Mouse (Mus musculus) thymus, postnatal 10 days (tissue): ENCODE data around the gene Nr6a1.

Experiments
- DNase-seq, 2 experiments: peaks; one replicate each; pipeline ENCODE4 v3.0.0; 2021; ENCODE audit warnings: low spot score in 2 of 2

The Nr6a1 gene

DNA sequence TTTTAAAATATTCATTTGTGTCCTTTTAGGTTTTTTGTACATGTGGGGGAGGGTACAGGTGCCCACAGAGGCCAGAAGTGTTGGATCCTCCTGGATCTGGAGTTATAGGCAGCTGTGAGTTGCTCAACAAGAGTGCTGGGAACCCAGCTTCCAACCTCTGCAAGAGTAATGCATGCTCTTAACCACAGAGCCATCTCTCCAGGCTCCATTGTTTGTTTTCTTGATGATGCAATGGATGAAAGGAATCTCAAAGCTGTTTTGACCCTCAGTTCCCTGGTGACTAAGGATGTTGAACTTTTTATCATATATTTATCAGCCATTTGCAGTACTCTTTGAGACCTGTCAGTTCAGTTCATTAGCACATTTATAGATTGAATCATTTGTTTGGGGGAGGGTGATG lies 248.5 kb downstream of the Nr6a1 start:
- DNase-seq: no peak

DNA sequence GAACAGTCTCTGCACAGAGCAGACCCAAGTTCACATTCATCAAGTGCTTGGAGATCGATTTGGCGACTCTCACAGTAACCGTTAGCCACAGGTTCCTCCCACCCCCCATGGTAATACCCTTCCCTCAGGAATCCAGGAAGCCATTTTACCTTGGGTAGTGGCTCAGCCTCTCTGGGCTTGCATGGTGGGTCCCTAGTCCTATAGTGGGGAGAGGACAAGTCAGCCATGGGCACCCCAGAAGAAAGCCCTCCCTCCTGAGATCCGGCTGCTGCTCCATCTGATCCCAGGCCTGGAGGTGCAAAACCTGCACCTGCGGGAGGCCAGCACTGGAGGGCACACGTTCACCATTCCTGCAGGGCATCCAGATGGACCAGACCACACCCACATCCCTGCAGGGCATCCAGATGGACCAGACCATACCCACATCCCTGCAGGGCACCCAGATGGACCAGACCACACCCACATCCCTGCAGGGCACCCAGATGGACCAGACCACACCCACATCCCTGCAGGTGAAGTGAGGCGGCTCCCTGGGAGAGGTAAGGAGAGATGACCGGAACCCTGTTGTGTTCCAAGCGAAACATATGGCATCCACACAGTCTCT lies 252.0 kb downstream of the Nr6a1 start:
- no peak for DNase-seq
